Mouse (Mus musculus): ENCODE results near the gene Rora. TPM values are rescaled to one million over a fixed set of nuclear protein-coding genes. Genes with fewer than 3 reads are reported as not detected.

Gene Rora
- polyA plus RNA-seq (2017; shearing (Covaris generic)) = 548 TPM

DNA sequence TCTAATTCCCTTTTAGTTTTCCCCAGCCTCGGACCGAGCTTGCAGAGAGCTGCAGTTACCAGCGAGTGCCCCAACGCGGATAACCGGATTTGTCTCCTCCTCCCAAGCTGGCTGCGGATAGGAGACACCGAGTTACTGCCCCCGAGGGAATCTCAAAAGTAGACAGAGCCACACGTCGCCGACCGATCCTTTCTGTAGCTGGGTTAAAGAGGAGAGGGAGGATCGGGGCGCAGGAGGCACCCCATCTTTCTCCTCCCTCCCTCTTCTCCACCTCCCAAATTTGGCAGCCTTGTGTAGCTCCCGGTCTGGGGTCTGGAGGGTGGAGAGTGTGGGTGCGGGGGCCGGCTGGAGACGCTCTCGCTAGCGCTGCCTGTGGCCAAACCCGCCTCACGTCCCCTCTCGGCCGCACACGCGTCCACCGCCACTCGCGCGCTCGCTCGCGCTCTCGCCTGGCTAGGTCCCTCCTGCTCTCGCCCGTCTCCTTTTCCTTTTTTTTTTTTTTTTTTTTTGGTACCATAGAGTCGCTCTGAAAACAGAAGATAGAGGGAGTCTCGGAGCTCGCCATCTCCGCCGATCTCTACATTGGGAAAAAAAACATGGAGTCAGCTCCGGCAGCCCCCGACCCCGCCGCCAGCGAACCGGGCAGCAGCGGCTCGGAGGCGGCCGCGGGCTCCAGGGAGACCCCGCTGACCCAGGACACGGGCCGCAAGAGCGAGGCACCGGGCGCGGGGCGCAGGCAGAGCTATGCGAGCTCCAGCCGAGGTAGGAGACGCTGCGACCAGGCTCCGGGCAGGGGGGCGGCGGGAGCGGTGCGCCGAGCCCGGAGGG is at the start of gene Rora:
TSS of gene Rora (plus strand) at position 576 of the 828 bp plus-strand sequence.

DNA sequence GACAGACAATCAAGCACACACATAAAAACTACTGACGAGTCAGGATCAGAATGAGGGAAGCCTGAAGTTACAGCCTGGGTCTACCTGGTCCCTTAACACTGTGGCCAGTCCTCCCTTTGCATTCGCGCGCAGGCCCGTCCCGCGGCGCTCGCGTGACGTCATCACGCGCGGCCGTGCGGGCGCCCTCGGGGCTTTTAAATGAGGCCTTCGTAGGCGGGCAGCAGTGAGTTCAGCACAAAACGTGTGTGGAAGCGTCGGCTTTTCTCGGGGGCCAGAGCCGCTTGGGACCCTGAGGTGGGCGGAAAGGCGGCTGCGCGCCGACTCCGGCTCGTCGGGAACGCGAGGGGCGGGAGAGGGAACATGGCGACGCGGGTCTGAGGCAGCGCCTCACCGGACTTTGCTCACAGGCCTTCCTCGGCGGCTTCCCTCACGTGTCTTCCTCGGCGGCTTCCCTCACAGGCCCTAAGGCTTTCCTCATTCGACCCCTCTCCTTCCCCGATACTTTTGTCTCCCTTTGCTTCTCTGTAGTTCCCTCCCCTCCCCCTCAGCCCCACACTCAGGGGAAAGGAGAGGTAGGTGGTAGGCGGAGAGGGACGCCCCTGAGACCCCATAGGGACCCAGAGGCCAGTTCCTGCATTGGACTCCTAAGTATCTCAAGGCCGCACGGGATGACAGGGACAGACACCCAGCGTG is 744.3 kb downstream of the Rora start, which contains the start of gene Ice2:
TSS of gene Ice2 (plus strand) at position 147 of the 693 bp plus-strand sequence.

